Mouse (Mus musculus): Measurements from ENCODE around the gene Fmnl1. TPM values are rescaled to one million over a fixed set of nuclear protein-coding genes. Genes with fewer than 3 reads are reported as not detected.

The Fmnl1 gene
- 1 to 10 TPM; 5.1 to 8.1 TPM for total RNA-seq (2021)
- long read RNA-seq, experiment 1, partial matches to known transcripts, result 1 of 2 reads
- long read RNA-seq, experiment 1, other reads (novel, unspliced or antisense), result 1 of 2 reads
- long read RNA-seq, experiment 2, partial matches to known transcripts, result 1 of 2 reads
- long read RNA-seq, experiment 2, other reads (novel, unspliced or antisense), result 1 of 2 reads

DNA sequence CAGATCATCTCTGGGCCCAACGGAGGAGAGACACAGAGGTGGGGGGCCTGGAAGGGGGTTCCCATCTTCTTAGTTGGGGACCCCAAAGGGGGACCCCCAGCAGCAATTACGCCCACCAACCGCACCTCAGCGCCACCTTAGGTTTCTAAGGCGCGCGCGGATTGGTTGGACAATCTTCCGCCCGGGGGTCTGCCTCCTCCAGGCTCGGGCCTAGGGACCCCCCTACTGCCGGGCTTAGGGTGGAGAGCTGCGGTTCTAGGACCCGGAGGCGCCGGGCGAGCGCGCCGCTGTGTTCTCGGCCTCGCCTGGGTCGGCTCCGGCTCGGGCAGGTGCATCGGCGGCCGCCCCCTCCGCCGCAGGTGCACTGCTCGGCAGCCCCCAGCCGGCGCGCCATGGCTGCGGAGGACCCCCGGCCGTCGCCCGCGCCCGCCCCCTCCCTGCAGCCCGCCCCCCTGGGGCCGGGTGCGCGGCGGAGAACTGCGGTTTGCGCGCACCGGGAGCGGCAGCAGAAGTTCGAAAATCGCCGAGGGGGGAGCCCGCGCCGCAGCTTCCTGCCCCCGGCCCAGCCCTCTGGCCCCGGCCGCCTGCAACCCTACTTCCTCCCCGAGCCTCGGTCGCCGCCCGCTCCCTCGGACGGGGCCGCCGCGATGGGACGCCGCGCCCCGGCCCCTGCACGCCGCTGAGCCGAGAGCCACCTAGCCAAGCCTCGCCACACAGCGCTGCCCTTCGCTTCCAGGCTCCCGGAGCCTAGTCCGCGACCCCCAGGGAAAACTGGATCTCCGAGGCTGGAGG lies at the start of gene Fmnl1:
TSS of gene Fmnl1 (plus strand) at position 614 of the 792 bp plus-strand sequence.
- no peak for DNase-seq (ENCODE audit: low spot score)

DNA sequence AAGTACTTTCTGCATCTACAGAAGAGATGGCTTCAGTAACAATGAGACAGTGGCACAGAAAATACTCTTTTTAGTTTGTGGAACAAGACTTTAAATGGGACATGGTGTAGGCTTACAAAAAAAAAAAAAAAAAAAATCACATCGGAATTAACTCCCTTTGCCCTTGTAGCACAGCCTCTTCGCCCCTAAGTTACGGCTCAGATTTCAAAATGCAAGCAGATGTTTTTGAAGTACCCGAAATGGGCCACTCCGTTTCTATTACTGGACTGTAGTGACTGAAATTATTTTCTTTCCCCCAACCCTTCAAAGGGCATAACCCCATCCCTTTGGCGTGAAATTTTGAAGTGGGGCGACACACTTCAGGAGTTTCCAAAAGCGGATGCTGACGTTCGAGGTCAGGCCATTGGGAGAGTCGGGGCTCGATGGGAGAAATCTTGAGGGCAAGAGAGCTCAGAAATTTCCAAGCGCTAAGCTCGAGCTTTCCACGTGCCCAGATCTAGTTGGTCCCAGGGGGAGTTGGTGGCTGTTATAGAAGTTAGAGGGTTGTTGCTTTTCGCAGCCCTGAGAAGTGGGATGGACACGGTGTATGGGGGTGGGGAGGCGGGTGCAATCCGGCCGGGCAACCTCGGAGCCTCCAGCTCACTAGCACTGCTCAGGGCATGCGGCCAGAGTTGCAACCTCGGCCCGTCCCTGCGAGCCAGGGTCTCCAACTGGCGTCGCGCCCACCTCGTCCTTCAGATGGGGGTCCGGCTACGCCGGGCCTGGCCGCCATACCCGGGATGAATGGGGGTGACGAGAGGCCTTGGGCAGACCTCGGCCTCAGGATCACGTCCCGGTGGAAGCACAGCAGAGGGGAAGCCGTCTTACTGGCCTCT lies 39.0 kb upstream of the Fmnl1 start, which contains the start of gene Hexim2:
TSS of gene Hexim2 (plus strand) at position 729 of the 875 bp plus-strand sequence.
- peak; percentile 65 for DNase-seq (ENCODE audit: low spot score)

DNA sequence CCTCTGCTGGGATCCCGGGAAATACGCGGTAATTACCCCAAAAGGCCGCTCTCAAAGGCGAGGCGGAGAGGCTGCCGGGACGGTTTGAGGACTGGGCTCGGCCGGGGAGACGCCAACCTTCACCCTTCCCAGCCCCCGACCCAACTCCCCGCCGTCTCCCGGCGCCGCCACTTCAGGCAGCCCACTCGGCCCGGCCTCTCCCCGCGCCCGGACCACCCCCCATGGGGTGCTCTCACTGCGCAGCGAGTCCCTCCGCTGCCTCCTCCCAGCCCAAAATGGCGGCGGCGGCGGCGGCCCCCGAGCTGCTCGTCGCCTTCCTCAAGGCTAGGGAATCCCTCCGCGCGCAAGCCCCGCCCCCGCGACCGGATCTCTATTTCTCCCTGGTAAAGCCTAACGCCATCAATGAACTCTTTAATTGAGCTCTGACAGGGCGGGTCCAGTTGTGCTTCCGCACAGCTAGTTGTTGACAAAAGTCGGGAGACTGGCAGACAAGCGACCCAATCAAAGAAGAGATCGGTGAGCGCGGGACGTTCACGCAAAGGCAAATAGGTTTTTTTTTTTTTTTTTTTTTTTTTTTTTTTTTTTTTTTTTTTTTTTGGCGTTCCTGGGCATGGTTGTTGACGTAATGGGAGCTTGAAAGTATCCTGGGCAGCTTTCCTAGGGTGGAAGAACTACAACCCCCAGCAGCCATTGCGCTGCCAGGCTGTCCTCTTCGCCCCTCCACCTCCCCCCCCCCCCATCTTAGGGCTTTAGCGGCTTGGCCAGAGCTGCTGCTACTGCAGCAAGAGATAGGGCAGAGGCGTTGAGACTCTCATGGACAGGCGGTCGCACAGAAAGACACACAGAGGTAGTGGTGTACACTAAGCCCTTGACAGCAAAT lies 38.1 kb upstream of the Fmnl1 start:
- peak; percentile 100 for DNase-seq (ENCODE audit: low spot score)

DNA sequence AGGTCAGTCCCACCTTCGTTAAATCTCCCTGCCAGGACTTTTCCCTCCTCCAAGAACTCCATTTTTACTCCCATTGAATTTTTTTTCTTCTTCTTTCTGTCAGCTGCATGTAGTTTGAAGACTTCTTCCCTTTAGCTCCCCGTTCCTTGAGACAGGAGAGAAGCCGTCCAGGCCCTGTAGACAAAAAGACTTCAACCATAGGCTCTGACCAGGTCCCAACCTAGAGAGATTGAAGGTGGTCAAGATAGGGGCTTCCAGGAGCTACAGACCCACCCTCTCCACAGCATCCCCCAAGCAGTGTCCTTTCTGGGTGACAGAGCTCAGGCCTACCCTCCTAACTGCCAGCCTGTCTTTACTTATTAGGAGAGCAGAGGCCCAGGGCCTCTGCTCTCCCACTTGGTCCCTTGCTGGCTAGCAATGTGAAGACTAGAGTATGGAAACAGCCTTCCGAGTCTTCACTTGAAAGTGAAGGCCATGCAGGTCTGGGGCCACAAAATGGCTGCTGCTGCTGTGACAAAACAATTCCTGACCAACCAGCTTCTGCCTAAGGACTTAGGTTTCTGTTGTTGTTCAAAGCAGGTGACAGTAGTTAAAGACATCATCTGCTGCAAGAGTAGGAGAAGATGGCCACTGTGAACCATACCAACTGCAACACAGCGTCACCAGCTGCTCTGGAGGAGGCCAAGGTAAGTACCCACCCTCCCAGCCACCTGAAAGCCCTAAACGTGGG lies 37.3 kb upstream of the Fmnl1 start:
- DNase-seq (ENCODE audit: low spot score), result no peak

DNA sequence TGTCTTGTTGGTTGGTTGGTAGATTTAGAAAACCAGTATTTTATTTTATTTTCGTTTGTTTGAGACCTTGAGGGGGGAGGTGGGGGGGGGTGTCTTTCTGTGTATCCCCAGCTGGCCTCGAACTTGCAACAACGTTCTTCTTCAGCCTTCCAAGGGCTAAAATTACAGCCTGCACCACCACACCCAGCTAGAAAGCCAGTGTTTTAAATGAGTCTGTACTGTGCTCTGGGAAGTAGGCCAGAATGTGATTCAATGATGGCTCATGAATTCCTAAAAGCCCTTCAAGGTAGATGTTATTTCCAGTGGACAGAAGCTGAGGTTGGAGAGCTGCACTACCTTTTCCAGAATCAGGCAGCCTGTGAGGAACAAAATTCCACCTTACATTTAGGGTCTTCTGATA lies 36.7 kb upstream of the Fmnl1 start:
- DNase-seq (ENCODE audit: low spot score), result no peak

DNA sequence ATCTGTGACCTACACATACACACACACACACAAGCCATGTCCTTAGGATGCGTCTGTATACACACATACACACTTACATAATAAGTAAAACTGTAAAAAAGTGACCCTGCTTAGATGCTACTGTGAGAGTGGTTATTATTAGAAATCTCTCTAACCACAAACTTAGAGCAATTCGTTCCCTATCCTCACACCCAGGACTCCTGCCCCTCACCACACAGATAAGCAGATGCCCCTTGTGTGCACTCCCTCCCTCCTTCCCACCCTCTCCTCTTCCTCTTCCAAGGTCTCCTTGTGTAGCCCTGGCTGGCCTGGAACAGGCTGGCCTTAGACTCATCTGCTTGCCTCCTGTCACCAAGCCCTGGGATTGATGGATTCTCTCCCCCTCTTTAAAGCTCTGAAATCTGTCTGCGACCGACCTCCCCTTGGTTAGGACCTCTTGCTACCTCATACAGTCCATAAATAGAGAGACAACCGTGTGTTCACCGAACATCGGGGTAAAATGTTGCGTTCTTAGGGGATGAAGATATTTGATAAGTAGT lies 34.8 kb upstream of the Fmnl1 start:
- DNase-seq (ENCODE audit: low spot score), result no peak

DNA sequence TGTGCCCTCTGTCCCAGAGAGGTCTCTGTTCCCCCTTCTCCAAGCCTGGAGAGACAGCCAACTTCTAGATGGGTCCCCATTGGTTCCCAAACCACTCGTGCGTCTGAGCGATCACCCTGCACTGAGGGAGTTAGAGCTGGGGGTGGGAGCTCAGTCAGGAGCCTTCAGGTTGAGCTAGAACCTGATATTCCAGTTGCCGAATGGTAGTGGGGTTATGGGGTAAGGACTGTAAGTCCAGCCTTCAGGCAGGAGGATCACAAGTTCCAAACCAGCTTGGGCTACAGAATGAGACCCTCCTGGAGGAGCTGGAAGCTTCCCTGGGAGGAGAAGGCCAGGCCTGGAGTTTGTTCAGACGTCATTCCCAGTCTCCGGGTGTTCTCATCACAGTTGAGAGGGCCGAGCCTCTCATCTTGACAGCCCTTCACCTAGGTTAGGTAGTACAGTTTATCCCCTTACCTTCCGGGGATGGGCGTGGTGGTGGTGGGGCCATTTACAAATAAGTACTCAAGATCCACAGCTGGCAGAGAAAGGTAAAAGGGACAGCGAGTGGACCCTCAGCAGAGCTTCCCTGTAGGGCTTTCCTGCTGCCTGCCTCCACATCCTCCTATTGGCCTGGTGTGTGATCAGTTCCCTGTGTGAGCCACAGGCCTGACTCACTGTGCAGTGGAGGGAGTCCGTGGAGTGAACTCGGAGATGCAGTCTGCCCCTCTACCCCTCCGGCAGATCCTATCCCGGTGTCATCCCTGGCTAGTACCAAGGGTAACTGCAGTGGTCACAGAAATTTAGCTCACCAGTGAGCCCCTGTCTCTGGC lies 30.8 kb upstream of the Fmnl1 start:
- no peak for DNase-seq (ENCODE audit: low spot score)

DNA sequence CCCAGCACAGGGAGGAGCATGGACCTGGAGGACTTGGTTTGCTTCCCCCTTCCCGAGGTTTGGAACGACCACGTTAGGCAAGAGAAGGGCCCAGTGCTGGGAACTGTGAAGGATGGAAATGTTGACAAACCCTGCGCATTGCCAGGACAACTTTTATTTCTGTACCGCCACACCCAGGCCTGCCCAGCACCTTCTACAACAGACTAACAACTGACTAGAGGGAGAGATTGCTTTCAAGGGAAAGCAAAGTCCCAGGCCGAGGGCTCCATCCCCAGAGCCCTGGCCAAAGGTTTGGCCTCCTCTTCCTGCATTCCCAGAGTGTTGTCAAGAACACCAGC lies 30.2 kb upstream of the Fmnl1 start:
- DNase-seq (ENCODE audit: low spot score), result no peak

DNA sequence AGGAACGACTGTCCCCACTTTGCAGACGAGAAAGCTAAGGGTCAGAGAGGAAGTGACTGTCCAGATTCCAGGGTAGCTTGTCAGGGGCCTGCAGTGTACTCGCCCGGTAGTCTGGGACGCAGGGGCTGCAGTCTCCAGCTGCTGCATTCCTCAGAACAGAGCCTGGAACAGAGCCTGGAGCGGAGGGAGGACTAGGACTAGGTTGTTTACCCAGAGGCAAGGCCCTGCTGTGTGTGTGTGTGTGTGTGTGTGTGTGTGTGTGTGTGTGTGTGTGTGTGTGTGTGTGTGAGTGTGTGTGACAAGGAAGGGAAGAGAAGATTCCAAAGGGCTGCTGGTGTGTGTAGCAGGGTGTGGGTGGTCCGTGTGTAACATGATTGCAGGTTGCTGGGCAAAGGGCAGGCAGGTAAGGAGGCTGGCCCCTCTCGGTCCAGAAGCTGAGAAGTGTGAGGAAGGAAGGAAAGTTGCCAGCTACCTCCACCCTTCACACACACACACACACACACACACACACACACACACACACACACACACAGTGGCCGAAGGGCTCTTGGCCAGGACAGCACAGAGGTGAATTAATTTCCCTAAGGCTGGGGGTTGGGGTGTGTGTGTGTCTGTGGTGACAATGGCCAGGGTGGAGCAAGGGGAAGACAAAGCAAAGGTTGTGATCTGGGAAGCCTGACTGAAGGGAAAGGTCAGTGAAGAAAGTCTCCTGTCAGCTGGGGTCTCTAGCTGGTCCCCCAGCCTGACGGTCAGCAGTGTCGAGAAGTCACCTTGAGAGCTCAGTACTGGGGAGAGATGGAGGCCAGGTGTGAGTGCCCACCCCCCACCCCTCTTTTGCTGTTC lies 29.6 kb upstream of the Fmnl1 start:
- peak; percentile 58 for DNase-seq (ENCODE audit: low spot score)

DNA sequence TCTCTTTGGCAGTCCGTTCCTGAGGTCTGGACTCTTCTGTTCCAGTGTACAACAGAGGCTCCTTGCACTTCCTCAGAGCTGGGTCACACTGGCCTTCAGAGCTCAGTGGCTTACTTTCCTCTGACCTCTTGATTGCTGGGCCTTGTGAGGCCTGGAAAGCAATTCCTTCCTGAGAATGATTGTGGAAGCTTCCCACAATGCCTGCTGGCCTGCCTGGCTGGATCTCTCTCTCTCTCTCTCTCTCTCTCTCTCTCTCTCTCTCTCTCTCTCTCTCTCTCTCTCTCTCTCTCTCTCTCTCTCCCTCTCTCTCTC lies 29.0 kb upstream of the Fmnl1 start:
- no peak for DNase-seq (ENCODE audit: low spot score)

DNA sequence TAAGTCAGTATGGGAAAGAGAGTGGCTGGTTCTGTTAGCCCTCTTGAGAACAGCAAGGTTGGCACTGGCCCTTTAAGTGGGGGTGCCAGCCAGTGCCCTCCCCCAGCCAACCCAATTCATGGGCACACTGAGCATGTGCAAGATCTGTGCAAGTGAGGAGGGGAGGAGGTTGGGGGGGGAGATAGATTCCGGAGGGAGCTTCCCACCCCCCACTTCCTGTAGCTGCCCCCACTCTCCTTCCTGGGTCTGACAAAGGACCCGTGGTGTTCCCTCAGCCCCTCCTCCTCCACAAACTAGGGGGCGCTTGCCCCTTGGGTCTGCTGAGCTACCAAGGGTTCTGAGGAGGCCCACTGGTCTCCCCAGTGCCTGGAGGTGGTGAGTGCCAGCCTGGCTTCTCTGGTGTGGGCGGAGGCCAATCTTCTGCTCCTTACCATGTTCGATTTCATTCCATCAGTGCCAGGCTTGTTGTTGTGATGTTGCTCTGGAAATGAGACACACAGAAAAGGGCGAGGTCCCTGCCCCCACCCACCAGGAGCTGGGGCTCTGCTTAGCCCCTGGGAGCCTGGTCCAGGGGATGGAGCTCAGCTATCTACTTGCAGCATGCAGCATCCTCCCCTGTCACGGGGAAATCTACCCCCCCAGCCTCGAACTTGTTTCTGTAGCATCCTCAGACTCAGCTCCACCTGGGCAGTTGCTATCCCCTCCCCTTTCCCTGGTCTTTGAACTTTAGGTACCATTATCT lies 28.3 kb upstream of the Fmnl1 start:
- no peak for DNase-seq (ENCODE audit: low spot score)

DNA sequence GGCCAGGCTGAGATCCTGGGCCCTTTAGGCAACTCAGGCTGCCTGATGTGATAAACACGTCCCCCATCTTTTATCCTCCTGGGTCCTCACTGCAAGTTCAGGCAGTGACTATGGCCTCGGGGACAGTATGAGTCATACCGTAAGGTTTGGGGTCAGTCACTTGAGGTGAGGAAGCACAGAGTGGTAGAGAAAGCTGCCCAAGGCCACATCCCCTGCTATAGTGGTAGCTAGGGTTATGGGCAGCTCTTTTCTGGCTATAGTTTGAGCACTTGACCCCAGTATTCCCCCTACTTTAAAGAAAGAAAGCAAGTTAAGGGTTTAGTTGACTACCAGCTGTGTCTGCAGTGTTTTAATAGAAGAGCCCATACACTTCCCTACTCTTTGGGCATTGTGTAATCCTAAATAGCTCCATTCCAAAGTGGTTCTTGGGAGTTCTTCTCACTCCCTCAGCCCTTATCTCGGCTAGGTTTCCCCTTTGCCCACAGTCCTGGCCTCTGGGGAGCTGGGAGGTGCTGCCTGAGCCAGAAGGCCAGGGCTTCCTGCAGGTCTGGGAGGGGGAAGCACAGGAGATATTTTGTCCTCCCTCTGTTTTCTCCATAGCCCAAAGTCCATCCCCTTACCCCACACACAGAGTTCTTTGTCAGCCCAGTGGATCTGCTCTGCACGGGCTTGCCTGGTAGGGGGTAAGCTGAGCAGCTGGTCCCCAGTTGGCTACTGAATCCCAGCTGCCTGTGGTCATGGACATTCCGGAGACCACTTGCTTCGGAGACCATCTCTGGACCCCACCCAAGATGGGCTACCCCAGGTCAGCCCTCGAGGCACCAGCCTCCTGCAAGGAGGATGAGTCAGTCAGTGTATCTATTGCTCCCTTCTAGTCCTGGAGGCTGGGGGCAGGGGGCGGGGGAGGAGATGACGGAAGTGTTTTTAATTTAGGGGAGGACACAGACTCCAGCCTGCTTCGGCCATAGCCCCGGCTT lies 26.3 kb upstream of the Fmnl1 start:
- no peak for DNase-seq (ENCODE audit: low spot score)

DNA sequence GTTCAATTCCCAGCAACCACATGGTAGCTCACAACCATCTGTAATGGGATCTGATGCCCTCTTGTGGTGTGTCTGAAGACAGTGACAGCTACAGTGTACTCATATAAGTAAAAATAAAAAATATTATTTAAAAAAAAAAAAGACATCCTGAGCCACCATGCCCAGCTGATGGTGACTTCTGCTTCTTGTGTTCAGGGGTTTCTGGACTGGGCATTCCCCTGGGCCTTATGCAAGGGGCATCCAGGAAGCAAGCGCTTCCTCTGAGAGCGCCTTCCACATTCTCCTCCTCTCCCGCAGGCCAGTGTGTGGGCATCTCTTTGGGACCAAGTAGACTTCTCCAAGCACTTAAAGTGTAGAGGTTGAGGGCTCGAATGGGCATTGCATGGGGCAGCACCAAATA lies 24.5 kb upstream of the Fmnl1 start:
- DNase-seq (ENCODE audit: low spot score), result no peak

DNA sequence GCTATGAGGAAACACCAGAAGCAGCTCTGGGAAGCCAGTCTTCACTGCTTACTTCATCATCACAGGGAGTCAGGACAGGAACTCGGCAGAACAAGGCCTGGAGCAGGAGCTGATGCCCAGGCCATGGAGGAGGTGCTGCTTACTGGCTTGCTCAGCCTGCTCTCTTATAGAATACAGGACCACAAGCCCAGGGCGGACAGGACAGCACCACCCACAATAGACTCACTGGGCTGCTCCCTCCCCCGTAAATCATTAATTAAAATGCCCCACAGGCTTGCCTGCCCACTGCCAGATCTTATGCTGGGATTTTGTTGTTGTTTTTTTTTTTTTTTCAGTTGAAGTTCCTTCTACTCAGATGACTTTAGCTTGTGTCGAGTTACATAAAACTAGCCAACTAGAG lies 23.1 kb upstream of the Fmnl1 start:
- DNase-seq (ENCODE audit: low spot score), result no peak

DNA sequence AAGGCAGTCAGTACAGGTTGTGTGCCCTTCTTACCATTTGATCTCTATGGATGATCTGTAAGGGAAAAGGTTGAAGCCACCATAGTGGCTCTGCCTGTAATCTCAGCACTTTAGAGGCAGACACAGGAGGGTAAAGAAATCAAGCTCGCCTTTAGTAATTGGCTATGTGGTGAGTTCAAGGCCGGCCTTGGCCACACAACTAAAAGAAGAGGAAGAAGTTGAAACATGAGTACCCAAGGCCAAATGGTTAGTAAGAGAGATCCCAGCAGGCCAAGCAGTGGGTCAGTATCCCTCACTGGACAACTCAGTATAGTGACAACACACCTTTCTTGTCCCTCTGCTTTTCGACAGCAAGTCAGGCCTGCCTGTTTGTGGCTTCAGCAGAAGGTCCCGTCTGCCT lies 21.1 kb upstream of the Fmnl1 start:
- DNase-seq (ENCODE audit: low spot score), result no peak

DNA sequence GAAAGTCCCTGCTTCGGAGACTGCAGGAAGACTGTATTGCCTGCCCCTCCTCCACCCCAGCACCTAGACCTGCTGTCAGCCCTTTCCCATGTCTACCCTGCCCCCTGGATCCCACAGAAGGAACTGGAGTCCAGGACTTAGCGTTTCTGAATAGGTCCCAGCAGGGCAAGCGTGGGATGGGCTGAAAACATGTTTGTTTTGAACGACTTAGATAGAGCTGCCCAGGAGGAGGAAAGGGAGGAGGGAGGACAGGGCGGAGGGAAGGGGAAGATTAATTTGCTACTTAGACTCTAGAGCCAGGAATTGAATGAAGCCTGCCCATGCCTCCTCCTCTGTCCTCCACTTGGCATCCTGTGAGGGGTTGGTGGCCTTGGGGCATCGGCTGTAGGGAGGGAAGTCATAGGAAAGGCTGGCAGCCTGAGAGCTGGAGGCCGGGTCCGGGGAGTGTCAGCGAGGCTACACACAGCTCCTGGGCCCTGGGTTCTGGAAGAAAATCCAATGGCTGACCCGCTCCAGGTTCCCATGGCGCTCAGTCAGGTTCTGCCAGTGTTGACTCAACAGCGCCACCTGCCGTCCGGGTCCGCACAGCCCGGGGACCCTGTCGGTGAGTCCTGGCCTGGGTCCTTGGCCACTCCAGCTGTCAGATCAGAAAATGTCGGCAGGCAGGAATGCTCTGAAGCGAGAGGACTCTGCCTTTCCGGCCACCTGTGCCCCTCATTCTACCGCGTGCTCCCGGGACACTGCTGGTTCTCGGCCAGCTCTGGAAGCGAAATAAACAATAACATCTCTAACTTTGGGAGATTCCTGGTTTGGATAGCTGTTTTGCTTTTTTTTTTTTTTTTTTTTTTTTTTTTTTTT lies 12.1 kb upstream of the Fmnl1 start:
- DNase-seq (ENCODE audit: low spot score), result peak; percentile 97
